Mouse (Mus musculus) 416B (cell line): Measurements from ENCODE around the gene Clcn6.

ENCODE experiments used
- DNase-seq: peaks from one replicate; pipeline ENCODE4 v3.0.0; 2011; ENCODE audit warnings: low read depth

The Clcn6 gene

GRCm38 (mm10) chr4:147985205-147986132, 53.2 kb downstream of the Clcn6 start, which contains the start of gene Nppb:
Nppb (plus strand) TSS chr4:147985788.
- DNase-seq = peak; percentile 66

GRCm38 (mm10) chr4:147979441-147979860, 59.2 kb downstream of the Clcn6 start:
- no peak for DNase-seq

- peak; percentile 57 for DNase-seq
Observed at GRCm38 (mm10) chr4:147978391-147978790, 60.2 kb downstream of the Clcn6 start.

- DNase-seq = peak; percentile 46
Observed at GRCm38 (mm10) chr4:147977726-147978125, 60.9 kb downstream of the Clcn6 start.

GRCm38 (mm10) chr4:147976237-147976636, 62.4 kb downstream of the Clcn6 start:
- DNase-seq = no peak

GRCm38 (mm10) chr4:147969337-147969736, 69.3 kb downstream of the Clcn6 start:
- DNase-seq = no peak

- DNase-seq = no peak
Observed at GRCm38 (mm10) chr4:147968816-147969215, 69.8 kb downstream of the Clcn6 start.

GRCm38 (mm10) chr4:147965712-147966111, 72.9 kb downstream of the Clcn6 start:
- DNase-seq = no peak

- DNase-seq = no peak
Observed at GRCm38 (mm10) chr4:147963623-147964022, 75.0 kb downstream of the Clcn6 start.

GRCm38 (mm10) chr4:147962781-147963180, 75.8 kb downstream of the Clcn6 start:
- DNase-seq = peak; percentile 63

GRCm38 (mm10) chr4:147959881-147960831, 78.5 kb downstream of the Clcn6 start:
- peak; percentile 88 for DNase-seq

GRCm38 (mm10) chr4:147957141-147957540, 81.5 kb downstream of the Clcn6 start:
- DNase-seq = peak; percentile 42
